Mouse (Mus musculus) MEL (cell line): ENCODE measurements around the gene Slco2b1.

ENCODE experiments used
- CHD1 ChIP-seq: IDR thresholded peaks from 2 replicates; pipeline ENCODE4 v1.6.1; 2012; ENCODE audit warnings: low read depth, mild to moderate bottlenecking, inconsistent platforms, low read length, improper control_type of control experiment
- CTCF ChIP-seq, 3 experiments: IDR thresholded peaks in 2 of 3; conservative IDR thresholded peaks in 1 of 3; 2 replicates each; pipeline ENCODE4 v1.5.1; 2011 to 2012; ENCODE audit warnings: low read length in 3 of 3, low read depth in 2 of 3, mild to moderate bottlenecking in 2 of 3, improper control_type of control experiment in 1 of 3, inconsistent platforms in 1 of 3, mixed read lengths in 1 of 3, moderate library complexity in 1 of 3; ENCODE audit not compliant: control insufficient read depth in 1 of 3, insufficient read depth in 1 of 3, poor library complexity in 1 of 3, severe bottlenecking in 1 of 3
- E2F4 ChIP-seq: IDR thresholded peaks from 2 replicates; pipeline ENCODE4 v1.6.1; 2011; ENCODE audit warnings: low read depth, low read length, improper control_type of control experiment, borderline replicate concordance
- EP300 ChIP-seq, 2 experiments: IDR thresholded peaks; 2 replicates each; pipeline ENCODE4 v1.6.1; 2011; ENCODE audit warnings: improper control_type of control experiment in 2 of 2, low read length in 2 of 2, low read depth in 1 of 2, mild to moderate bottlenecking in 1 of 2
- GATA1 ChIP-seq: IDR thresholded peaks from 2 replicates; pipeline ENCODE4 v1.6.1; 2011; ENCODE audit warnings: low read depth, low read length, improper control_type of control experiment
- MAX ChIP-seq: IDR thresholded peaks from 2 replicates; pipeline ENCODE4 v1.6.1; 2011; ENCODE audit warnings: low read length, improper control_type of control experiment
- MYB ChIP-seq: IDR thresholded peaks from 2 replicates; pipeline ENCODE4 v1.6.1; 2011; ENCODE audit warnings: mild to moderate bottlenecking, low read depth, low read length, improper control_type of control experiment
- NELFE ChIP-seq: IDR thresholded peaks from 2 replicates; pipeline ENCODE4 v1.6.1; 2011; ENCODE audit warnings: low read depth, low read length, improper control_type of control experiment
- POLR2A ChIP-seq, 2 experiments: IDR thresholded peaks; 2 replicates each; pipeline ENCODE4 v1.6.1; 2011 to 2012; ENCODE audit warnings: low read length in 2 of 2, mild to moderate bottlenecking in 2 of 2, control low read depth in 1 of 2, improper control_type of control experiment in 1 of 2, low read depth in 1 of 2, moderate library complexity in 1 of 2; ENCODE audit not compliant: control insufficient read depth in 1 of 2, insufficient read depth in 1 of 2, poor library complexity in 1 of 2
- SMC3 ChIP-seq: IDR thresholded peaks from 2 replicates; pipeline ENCODE4 v1.6.1; 2011; ENCODE audit warnings: low read depth, low read length, improper control_type of control experiment
- TBP ChIP-seq: IDR thresholded peaks from 2 replicates; pipeline ENCODE4 v1.8.0; 2011; ENCODE audit warnings: low read depth, low read length, improper control_type of control experiment
- ZC3H11A ChIP-seq: IDR thresholded peaks from 2 replicates; pipeline ENCODE4 v1.6.1; 2012; ENCODE audit warnings: low read depth, mild to moderate bottlenecking, inconsistent platforms, low read length, improper control_type of control experiment
- ZKSCAN1 ChIP-seq: IDR thresholded peaks from 2 replicates; pipeline ENCODE4 v1.6.1; 2012; ENCODE audit warnings: low read depth, mild to moderate bottlenecking, inconsistent platforms, low read length, improper control_type of control experiment, moderate library complexity
- ZNF384 ChIP-seq: IDR thresholded peaks from 2 replicates; pipeline ENCODE4 v1.6.1; 2012; ENCODE audit warnings: low read depth, mild to moderate bottlenecking, inconsistent platforms, low read length, improper control_type of control experiment

DNA sequence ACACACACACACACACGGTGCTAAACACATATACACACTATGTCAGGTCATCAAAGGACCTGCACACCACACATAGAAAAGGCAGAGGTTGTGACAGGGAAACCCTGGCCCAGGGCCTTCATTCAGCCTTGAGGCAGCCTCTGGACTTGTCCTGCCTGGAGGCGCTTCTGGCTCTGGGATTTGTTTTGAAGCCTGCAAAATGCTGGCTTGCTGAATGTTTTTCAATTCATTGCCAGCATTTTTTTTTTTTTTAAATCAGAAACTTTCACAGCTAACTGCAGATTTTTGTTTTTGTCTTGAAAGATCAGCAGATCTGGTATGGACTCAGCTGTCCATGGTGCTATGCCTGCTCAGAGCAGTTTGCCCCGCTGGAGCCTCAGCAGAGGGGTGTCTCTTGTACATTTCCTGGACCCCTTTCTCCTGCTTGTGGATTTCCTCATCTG, 11.4 kb downstream of the Slco2b1 start:
- no peak for TF ChIP-seq MAX
- no peak for TF ChIP-seq CTCF (IDR thresholded peaks at IDR 0.05 in 2 of 3, conservative IDR thresholded peaks at IDR 0.05 in 1 of 3; ENCODE audit: control insufficient read depth in 1 of 3, insufficient read depth in 1 of 3, low read depth in 2 of 3, low read length in 3 of 3, poor library complexity in 1 of 3, severe bottlenecking in 1 of 3)
- TF ChIP-seq CHD1 = no peak
- TF ChIP-seq NELFE = no peak
- no peak for TF ChIP-seq E2F4
- no peak for TF ChIP-seq MYB
- TF ChIP-seq ZNF384 = no peak
- TF ChIP-seq SMC3 = no peak
- no peak for TF ChIP-seq EP300 (IDR thresholded peaks at IDR 0.05; ENCODE audit: low read depth in 1 of 2, low read length in 2 of 2)
- TF ChIP-seq POLR2A (IDR thresholded peaks at IDR 0.05; ENCODE audit: control insufficient read depth in 1 of 2, insufficient read depth in 1 of 2, low read depth in 1 of 2, low read length in 2 of 2, poor library complexity in 1 of 2) = no peak
- TF ChIP-seq ZC3H11A = no peak
- no peak for TF ChIP-seq GATA1
- TF ChIP-seq ZKSCAN1 = no peak
- TF ChIP-seq TBP = no peak
